Mouse (Mus musculus) brown adipose tissue, adult 24 weeks (tissue): ENCODE data around the gene Arhgap21. TPM values are rescaled to one million over a fixed set of nuclear protein-coding genes. Genes with fewer than 3 reads are reported as not detected.

Source experiments
- H3K27ac ChIP-seq: fragments of 200-500 bp; replicated peaks from 2 replicates; pipeline ENCODE4 v1.5.1; 2012; ENCODE audit warnings: low read depth, mild to moderate bottlenecking, low read length
- H3K4me1 ChIP-seq: fragments of 200-500 bp; 2 replicates; pipeline ENCODE4 v1.6.1; 2012; ENCODE audit warnings: low read length, mixed read lengths; ENCODE audit not compliant: control insufficient read depth, insufficient read depth, insufficient read length
- H3K4me3 ChIP-seq: fragments of 200-500 bp; 2 replicates; pipeline ENCODE4 v1.5.1; 2012; ENCODE audit warnings: low read depth, mild to moderate bottlenecking, low read length, moderate library complexity; ENCODE audit not compliant: insufficient read depth
- polyA plus RNA-seq: library from polyadenylated mRNA; stranded (reverse); fragments of >200 nt; gene quantifications from 2 replicates; pipeline ENCODE4 v1.2.4, GENCODE M21; 2012; ENCODE audit not compliant: missing spikeins, insufficient read depth, insufficient read length

Arhgap21 gene
- polyA plus RNA-seq, 1 experiment = 27.0 TPM

GRCm38 (mm10) chr2:20972180-20972579 lies 3.5 kb upstream of the Arhgap21 start:
- peaks cover 1% of the 10 kb centered on the region for H3K4me1 ChIP-seq
- no peak overlapping the region for H3K4me3 ChIP-seq
- H3K27ac ChIP-seq = no peak overlapping the region

GRCm38 (mm10) chr2:20971628-20972027 lies 2.9 kb upstream of the Arhgap21 start:
- H3K4me3 ChIP-seq = no peak overlapping the region
- H3K4me1 ChIP-seq = peaks cover 6% of the 10 kb centered on the region
- H3K27ac ChIP-seq = no peak overlapping the region

- peak overlapping the region; percentile 60 for H3K27ac ChIP-seq
- H3K4me3 ChIP-seq = peak overlapping the region; percentile 79
- H3K4me1 ChIP-seq = peaks cover 8% of the 10 kb centered on the region
Observed at GRCm38 (mm10) chr2:20969201-20970200, 820 bp upstream of the Arhgap21 start.

GRCm38 (mm10) chr2:20967646-20968351 lies 882 bp downstream of the Arhgap21 start:
- Histone ChIP-seq H3K27ac (peak overlapping the region; percentile 72), H3K4me3 (peak overlapping the region; percentile 79), H3K4me1 (peaks cover 8% of the 10 kb centered on the region)

GRCm38 (mm10) chr2:20967101-20967645 lies 1.5 kb downstream of the Arhgap21 start:
- peak overlapping the region; percentile 79 for H3K4me3 ChIP-seq
- H3K27ac ChIP-seq = peak overlapping the region; percentile 72
- peaks cover 13% of the 10 kb centered on the region for H3K4me1 ChIP-seq

- H3K27ac ChIP-seq = peak overlapping the region; percentile 72; the same call in 1 of the 2 replicates
- H3K4me3 ChIP-seq = peak overlapping the region; percentile 79
- H3K4me1 ChIP-seq = peaks cover 18% of the 10 kb centered on the region
Observed at GRCm38 (mm10) chr2:20966176-20967100, 2.2 kb downstream of the Arhgap21 start.

GRCm38 (mm10) chr2:20965361-20965760 lies 3.3 kb downstream of the Arhgap21 start:
- no peak overlapping the region for H3K4me3 ChIP-seq
- H3K27ac ChIP-seq = no peak overlapping the region
- H3K4me1 ChIP-seq = peaks cover 18% of the 10 kb centered on the region

- H3K4me1 ChIP-seq = peaks cover 18% of the 10 kb centered on the region
- H3K27ac ChIP-seq = no peak overlapping the region
- no peak overlapping the region for H3K4me3 ChIP-seq
Observed at GRCm38 (mm10) chr2:20964461-20964860, 4.2 kb downstream of the Arhgap21 start.

GRCm38 (mm10) chr2:20963226-20963805 lies 5.4 kb downstream of the Arhgap21 start:
- H3K27ac ChIP-seq = no peak overlapping the region
- no peak overlapping the region for H3K4me3 ChIP-seq

GRCm38 (mm10) chr2:20962284-20962683 lies 6.4 kb downstream of the Arhgap21 start:
- H3K4me1 ChIP-seq = peaks cover 18% of the 10 kb centered on the region
- no peak overlapping the region for H3K4me3 ChIP-seq
- H3K27ac ChIP-seq = 0 out of 2 replicates have a peak overlapping the region, but pooled peaks have one; percentile 20

More at GRCm38 (mm10) chr2:20963226-20963805, 5.4 kb downstream of the Arhgap21 start:
- peaks cover 18% of the 10 kb centered on the region for H3K4me1 ChIP-seq

- peaks cover 14% of the 10 kb centered on the region for H3K4me1 ChIP-seq
- H3K27ac ChIP-seq = 0 out of 2 replicates have a peak overlapping the region, but pooled peaks have one; percentile 20
Observed at GRCm38 (mm10) chr2:20961825-20962224, 6.9 kb downstream of the Arhgap21 start.

GRCm38 (mm10) chr2:20961295-20961694 lies 7.4 kb downstream of the Arhgap21 start:
- Histone ChIP-seq H3K4me1 (peaks cover 12% of the 10 kb centered on the region), H3K27ac (no peak overlapping the region), H3K4me3 (no peak overlapping the region)

More at GRCm38 (mm10) chr2:20961825-20962224, 6.9 kb downstream of the Arhgap21 start:
- H3K4me3 ChIP-seq = peak overlapping the region; percentile 4; the same call in 1 of the 2 replicates

- Histone ChIP-seq H3K27ac (no peak overlapping the region), H3K4me1 (peaks cover 10% of the 10 kb centered on the region)
Observed at GRCm38 (mm10) chr2:20960668-20961035, 8.0 kb downstream of the Arhgap21 start.

More at GRCm38 (mm10) chr2:20960668-20961035, 8.0 kb downstream of the Arhgap21 start:
- H3K4me3 ChIP-seq = no peak overlapping the region
